In genomic region chr16:33186134-33186533, GRCm38 (mm10) we compare ENCODE assay signal across 8 mouse cellular contexts. TPM values are rescaled to one million over a fixed set of nuclear protein-coding genes. Genes with fewer than 3 reads are reported as not detected.
DNase-seq lines count a peak whose midpoint lies in the region; ATAC-seq and TF ChIP-seq lines count a peak whose summit lies in the region.

No protein-coding gene starts in this region.

- TF ChIP-seq CTCF in G1E (IDR thresholded peaks at IDR 0.05; ENCODE audit: low read depth, low read length): no peak

- H3K4me1 ChIP-seq in heart, embryonic 15.5 days (replicated peaks): peaks cover 25% of the 10 kb centered on the region
- peaks cover 21% of the 10 kb centered on the region for H3K4me1 ChIP-seq in G1E (ENCODE audit: insufficient read depth, low read depth, low read length)
- peaks cover 26% of the 10 kb centered on the region for H3K4me1 ChIP-seq in forebrain, embryonic 16.5 days (replicated peaks; ENCODE audit: control insufficient read depth, insufficient read depth, low read length)

- H3K4me2 ChIP-seq in heart, embryonic 15.5 days: peak overlapping the region; percentile 85
- peak overlapping the region; percentile 98 for H3K4me2 ChIP-seq in forebrain, embryonic 16.5 days (ENCODE audit: low read length)

- peak overlapping the region; percentile 99 for H3K4me3 ChIP-seq in heart, embryonic 15.5 days
- H3K4me3 ChIP-seq in G1E (ENCODE audit: low read depth, low read length) (peak overlapping the region; percentile 87), macrophage (ENCODE audit: inconsistent target) (peak overlapping the region; percentile 96)
- peak overlapping the region; percentile 96 for H3K4me3 ChIP-seq in forebrain, embryonic 16.5 days (replicated peaks; ENCODE audit: low read length)

- H3K36me3 ChIP-seq in heart, embryonic 15.5 days: no peaks in the 10 kb centered on the region
- H3K36me3 ChIP-seq in G1E (replicated peaks) (peaks cover 15% of the 10 kb centered on the region), macrophage (ENCODE audit: inconsistent target) (no peaks in the 10 kb centered on the region)
- no peaks in the 10 kb centered on the region for H3K36me3 ChIP-seq in forebrain, embryonic 16.5 days (ENCODE audit: control insufficient read depth, insufficient read depth)

- no peaks in the 10 kb centered on the region for H3K9me3 ChIP-seq in heart, embryonic 15.5 days (replicated peaks)
- no peaks in the 10 kb centered on the region for H3K9me3 ChIP-seq in G1E (replicated peaks)
- no peaks in the 10 kb centered on the region for H3K9me3 ChIP-seq in forebrain, embryonic 16.5 days (ENCODE audit: control insufficient read depth, low read length)

- 13% methylated on average over 4 of the region's 4 CpGs for WGBS in heart, embryonic 15.5 days
- WGBS in forebrain, embryonic 16.5 days: 34% methylated on average over 4 of the region's 4 CpGs
- WGBS in macrophage (ENCODE audit: missing documents): 3% methylated on average over 4 of the region's 4 CpGs

- peak overlapping the region; percentile 96 for H3K9ac ChIP-seq in heart, embryonic 15.5 days
- peak overlapping the region; percentile 95 for H3K9ac ChIP-seq in forebrain, embryonic 16.5 days (replicated peaks; ENCODE audit: low read depth, low read length)

- no peak for DNase-seq in heart, adult 9 months (ENCODE audit: low spot score in 2 of 2)
- DNase-seq in G1E (ENCODE audit: low spot score): no peak
- no peak for DNase-seq in MN1 (ENCODE audit: low spot score)
- DNase-seq in thymus, postnatal 14 days: no peak
- DNase-seq in layer of hippocampus, adult 8-10 months (ENCODE audit: low spot score in 2 of 2): no peak

- peaks cover 58% of the 10 kb centered on the region for H3K79me2 ChIP-seq in macrophage (ENCODE audit: inconsistent target)

- peak overlapping the region; percentile 95; the same call in 1 of the 2 replicates for H3K27ac ChIP-seq in heart, embryonic 15.5 days
- H3K27ac ChIP-seq in forebrain, embryonic 16.5 days (ENCODE audit: low read length): no peak overlapping the region
- H3K27ac ChIP-seq in macrophage: peak overlapping the region; percentile 81

- no peak for ATAC-seq in heart, embryonic 15.5 days (replicated peaks; ENCODE audit: insufficient number of reproducible peaks, insufficient read depth, low FRiP score, low read depth)
- no peak for ATAC-seq in G1E (ENCODE audit: extremely low read depth, insufficient number of reproducible peaks, low FRiP score, poor library complexity, severe bottlenecking)
- no peak for ATAC-seq in forebrain, embryonic 16.5 days

- H3K27me3 ChIP-seq in heart, embryonic 15.5 days: no peaks in the 10 kb centered on the region
- H3K27me3 ChIP-seq in G1E (ENCODE audit: insufficient read depth, low read length): peaks cover 12% of the 10 kb centered on the region; the same call in 1 of the 2 replicates
- H3K27me3 ChIP-seq in forebrain, embryonic 16.5 days (replicated peaks; ENCODE audit: control insufficient read depth, insufficient read depth, low read length): no peaks in the 10 kb centered on the region

RNA-seq across cellular contexts. Expression of gene Osbpl11, which starts 1.3 kb away (rescaled TPM):
- 14.2 and 17.4 TPM in 2 replicates for polyA plus RNA-seq in heart, embryonic 15.5 days (2015; fragmentation: Nextera tagmentation; extraction: Ambion mirVana)
- total RNA-seq in G1E (2014; fragmentation: Nextera tagmentation) (9.4 and 11.7 TPM in 2 replicates), G1E (2017) (18.4 and 20.8 TPM in 2 replicates)
- polyA plus RNA-seq in G1E (2012) (3.1 and 3.7 TPM in 2 replicates), macrophage (2018) (41.2 to 73.0 TPM (median 51.8 TPM) in 3 replicates)
- polyA plus RNA-seq in forebrain, embryonic 16.5 days (2015; fragmentation: Nextera tagmentation; extraction: Ambion mirVana): 16.7 and 18.1 TPM in 2 replicates
- total RNA-seq in macrophage (2018; cell fraction: chromatin; rRNA removed): 100 to 1,000 TPM in 6 of 26 experiments, 10 to 100 TPM in 20; 19.8 to 154 (median 51.0) TPM
- 100 to 1,000 TPM in 3 of 26 experiments, 10 to 100 TPM in 23; 21.4 to 113 (median 53.4) TPM for total RNA-seq in macrophage (2018; cell fraction: cytosol; rRNA removed)
- 100 to 1,000 TPM in 4 of 26 experiments, 10 to 100 TPM in 22; 34.6 to 144 (median 55.3) TPM for total RNA-seq in macrophage (2018; cell fraction: nucleus; rRNA removed)
- 10 to 100 TPM; 18.9 to 23.1 (median 21.8) TPM for total RNA-seq in layer of hippocampus, adult 8-10 months (2022)
